In genomic region chr2:145655373-145655960, GRCm38 (mm10) we compare ENCODE assay signal across 11 mouse cellular contexts. TPM values are rescaled to one million over a fixed set of nuclear protein-coding genes. Genes with fewer than 3 reads are reported as not detected.
DNase-seq lines count a peak whose midpoint lies in the region; ATAC-seq and TF ChIP-seq lines count a peak whose summit lies in the region.
"Had no signal": no experiment of that assay in that cellular context is flagged by ENCODE, and none has a peak within 500 bp of the region (broad histone marks: within the 10 kb centered on the region; RNA-seq: fewer than 3 reads in every experiment).

No protein-coding gene starts in this region.

- no peaks in the 10 kb centered on the region for H3K4me1 ChIP-seq in hindbrain, postnatal 0 days (ENCODE audit: insufficient read depth, low read length)
- H3K4me1 ChIP-seq in hindbrain, embryonic 12.5 days, result no peaks in the 10 kb centered on the region
- H3K4me1 ChIP-seq in midbrain, embryonic 12.5 days, result no peaks in the 10 kb centered on the region
- no peaks in the 10 kb centered on the region for H3K4me1 ChIP-seq in midbrain, embryonic 15.5 days
- no peaks in the 10 kb centered on the region; the same call in 1 of the 2 replicates for H3K4me1 ChIP-seq in intestine, embryonic 16.5 days (ENCODE audit: control insufficient read depth, insufficient read depth, low read length)
- H3K4me1 ChIP-seq in stomach, postnatal 0 days (replicated peaks; ENCODE audit: control insufficient read depth, insufficient read depth), result no peaks in the 10 kb centered on the region

- peak; percentile 36; the same call in 1 of the 2 replicates for TF ChIP-seq CTCF in hindbrain, postnatal 0 days (IDR thresholded peaks at IDR 0.05; ENCODE audit: low read depth)
- TF ChIP-seq CTCF in stomach, postnatal 0 days (IDR thresholded peaks at IDR 0.05; ENCODE audit: low read depth), result peak; percentile 59

- no peaks in the 10 kb centered on the region for H3K36me3 ChIP-seq in hindbrain, postnatal 0 days (ENCODE audit: insufficient read depth, low read length)
- H3K36me3 ChIP-seq in hindbrain, embryonic 12.5 days, result no peaks in the 10 kb centered on the region
- no peaks in the 10 kb centered on the region for H3K36me3 ChIP-seq in midbrain, embryonic 12.5 days
- H3K36me3 ChIP-seq in midbrain, embryonic 15.5 days (replicated peaks), result no peaks in the 10 kb centered on the region
- no peaks in the 10 kb centered on the region for H3K36me3 ChIP-seq in intestine, embryonic 16.5 days (ENCODE audit: control insufficient read depth, insufficient read depth, low read length)
- H3K36me3 ChIP-seq in stomach, postnatal 0 days (ENCODE audit: control insufficient read depth, insufficient read depth, low read length), result no peaks in the 10 kb centered on the region
- H3K36me3 ChIP-seq: G1E had no signal

- H3K27ac ChIP-seq in hindbrain, postnatal 0 days, result no peak overlapping the region
- no peak overlapping the region for H3K27ac ChIP-seq in hindbrain, embryonic 12.5 days
- no peak overlapping the region for H3K27ac ChIP-seq in midbrain, embryonic 12.5 days (replicated peaks)
- no peak overlapping the region for H3K27ac ChIP-seq in midbrain, embryonic 15.5 days
- 0 out of 2 replicates have a peak overlapping the region, but pooled peaks have one; percentile 41 for H3K27ac ChIP-seq in intestine, embryonic 16.5 days (ENCODE audit: low read length)
- H3K27ac ChIP-seq in stomach, postnatal 0 days (replicated peaks), result no peak overlapping the region
- H3K27ac ChIP-seq: hindbrain, embryonic 14.5 days had no signal

- no peak for ATAC-seq in hindbrain, postnatal 0 days
- no peak for ATAC-seq in hindbrain, embryonic 12.5 days (ENCODE audit: low FRiP score)
- peak; percentile 60; the same call in 1 of the 2 replicates for ATAC-seq in midbrain, embryonic 12.5 days (ENCODE audit: low FRiP score, low read depth)
- ATAC-seq in midbrain, embryonic 15.5 days (replicated peaks), result no peak
- peak; percentile 76 for ATAC-seq in intestine, embryonic 16.5 days
- ATAC-seq in stomach, postnatal 0 days (ENCODE audit: low FRiP score, low TSS enrichment), result 0 out of 2 replicates have a peak, but pooled peaks have one; percentile 54

- H3K4me2 ChIP-seq in hindbrain, postnatal 0 days (ENCODE audit: low read depth, low read length), result no peak overlapping the region
- no peak overlapping the region for H3K4me2 ChIP-seq in hindbrain, embryonic 12.5 days (replicated peaks)
- no peak overlapping the region for H3K4me2 ChIP-seq in midbrain, embryonic 12.5 days (replicated peaks)
- no peak overlapping the region for H3K4me2 ChIP-seq in midbrain, embryonic 15.5 days
- no peak overlapping the region for H3K4me2 ChIP-seq in intestine, embryonic 16.5 days (ENCODE audit: low read depth, low read length)
- H3K4me2 ChIP-seq in stomach, postnatal 0 days (replicated peaks; ENCODE audit: low read depth), result no peak overlapping the region
- H3K4me2 ChIP-seq: hindbrain, embryonic 14.5 days had no signal

- no peak overlapping the region for H3K9ac ChIP-seq in hindbrain, postnatal 0 days (replicated peaks; ENCODE audit: low read length)
- no peak overlapping the region for H3K9ac ChIP-seq in hindbrain, embryonic 12.5 days
- H3K9ac ChIP-seq in midbrain, embryonic 12.5 days (replicated peaks), result no peak overlapping the region
- H3K9ac ChIP-seq in midbrain, embryonic 15.5 days, result no peak overlapping the region
- H3K9ac ChIP-seq in intestine, embryonic 16.5 days (ENCODE audit: low read depth, low read length), result no peak overlapping the region
- no peak overlapping the region for H3K9ac ChIP-seq in stomach, postnatal 0 days (ENCODE audit: low read length)
- H3K9ac ChIP-seq: hindbrain, embryonic 14.5 days had no signal

- no peaks in the 10 kb centered on the region for H3K9me3 ChIP-seq in hindbrain, postnatal 0 days (ENCODE audit: low read length)
- H3K9me3 ChIP-seq in hindbrain, embryonic 12.5 days (replicated peaks), result no peaks in the 10 kb centered on the region
- no peaks in the 10 kb centered on the region for H3K9me3 ChIP-seq in midbrain, embryonic 12.5 days
- H3K9me3 ChIP-seq in midbrain, embryonic 15.5 days, result no peaks in the 10 kb centered on the region
- H3K9me3 ChIP-seq in intestine, embryonic 16.5 days (ENCODE audit: control insufficient read depth, low read length), result no peaks in the 10 kb centered on the region
- H3K9me3 ChIP-seq in stomach, postnatal 0 days (ENCODE audit: control insufficient read depth, low read length), result no peaks in the 10 kb centered on the region

- WGBS in hindbrain, postnatal 0 days, result 41% methylated on average over 12 of the region's 12 CpGs
- 37% methylated on average over 12 of the region's 12 CpGs for WGBS in hindbrain, embryonic 12.5 days
- WGBS in midbrain, embryonic 12.5 days, result 30% methylated on average over 12 of the region's 12 CpGs
- WGBS in midbrain, embryonic 15.5 days, result 40% methylated on average over 12 of the region's 12 CpGs
- 26% methylated on average over 12 of the region's 12 CpGs for WGBS in intestine, embryonic 16.5 days
- 26% methylated on average over 12 of the region's 12 CpGs for WGBS in stomach, postnatal 0 days

- no peaks in the 10 kb centered on the region for H3K27me3 ChIP-seq in hindbrain, postnatal 0 days (ENCODE audit: insufficient read depth, low read length)
- H3K27me3 ChIP-seq in hindbrain, embryonic 12.5 days, result no peaks in the 10 kb centered on the region
- no peaks in the 10 kb centered on the region for H3K27me3 ChIP-seq in midbrain, embryonic 12.5 days
- no peaks in the 10 kb centered on the region for H3K27me3 ChIP-seq in midbrain, embryonic 15.5 days (replicated peaks)
- no peaks in the 10 kb centered on the region for H3K27me3 ChIP-seq in intestine, embryonic 16.5 days (replicated peaks; ENCODE audit: control insufficient read depth, insufficient read depth, low read length)
- no peaks in the 10 kb centered on the region for H3K27me3 ChIP-seq in stomach, postnatal 0 days (ENCODE audit: control insufficient read depth, insufficient read depth, low read length)

- no peak for DNase-seq in hindbrain, postnatal 0 days (ENCODE audit: low spot score)
- DNase-seq in stomach, postnatal 0 days (ENCODE audit: low spot score), result no peak
- DNase-seq in urinary bladder, postnatal 25 days (ENCODE audit: low spot score), result no peak
- DNase-seq: adrenal gland, postnatal 10 days; cerebellum, adult 18-20 months had no signal

- H3K4me3 ChIP-seq in hindbrain, postnatal 0 days (ENCODE audit: low read length), result no peak overlapping the region
- no peak overlapping the region for H3K4me3 ChIP-seq in hindbrain, embryonic 12.5 days
- H3K4me3 ChIP-seq in midbrain, embryonic 12.5 days, result no peak overlapping the region
- no peak overlapping the region for H3K4me3 ChIP-seq in midbrain, embryonic 15.5 days
- no peak overlapping the region for H3K4me3 ChIP-seq in intestine, embryonic 16.5 days (ENCODE audit: low read length)
- H3K4me3 ChIP-seq in stomach, postnatal 0 days (ENCODE audit: low read depth, low read length), result no peak overlapping the region

- TF ChIP-seq EP300 in stomach, postnatal 0 days (optimal IDR thresholded peaks at IDR 0.05), result no peak

RNA-seq across cellular contexts. Expression of gene Rin2, which starts 19.5 kb away (rescaled TPM):
- 11.7 and 16.2 TPM in 2 replicates for total RNA-seq in hindbrain, postnatal 0 days (2014; rRNA removed)
- 9.4 and 9.8 TPM in 2 replicates for polyA plus RNA-seq in hindbrain, postnatal 0 days (2015; fragmentation: Nextera tagmentation; extraction: Ambion mirVana)
- polyA plus RNA-seq in hindbrain, embryonic 12.5 days (2016; fragmentation: Nextera tagmentation; extraction: Ambion mirVana), result 21.4 and 29.2 TPM in 2 replicates
- polyA plus RNA-seq in midbrain, embryonic 12.5 days (2016; fragmentation: Nextera tagmentation; extraction: Ambion mirVana), result 14.8 and 16.8 TPM in 2 replicates
- 19.3 and 21.1 TPM in 2 replicates for polyA plus RNA-seq in midbrain, embryonic 15.5 days (2015; fragmentation: Nextera tagmentation; extraction: Ambion mirVana)
- polyA plus RNA-seq in intestine, embryonic 16.5 days (2015; fragmentation: Nextera tagmentation; extraction: Ambion mirVana), result 16.0 and 16.9 TPM in 2 replicates
- 19.6 and 22.2 TPM in 2 replicates for polyA plus RNA-seq in stomach, postnatal 0 days (2015; fragmentation: Nextera tagmentation; extraction: Ambion mirVana)
- polyA plus RNA-seq: G1E had no signal

Comparison
In these comparisons a context has a peak if more than half of its experiments do, and no peak if none do; other contexts are left out.
1. ATAC-seq: peak in midbrain, embryonic 12.5 days (single experiment), intestine, embryonic 16.5 days (single experiment) and stomach, postnatal 0 days (single experiment); none in hindbrain, postnatal 0 days (single experiment), hindbrain, embryonic 12.5 days (single experiment) and midbrain, embryonic 15.5 days (single experiment).